Mouse (Mus musculus) hematopoietic stem cell, adult 5-6 weeks (primary cell): ENCODE data around the gene Ankrd37. TPM values are rescaled to one million over a fixed set of nuclear protein-coding genes. Genes with fewer than 3 reads are reported as not detected.

ENCODE experiments used
- ATAC-seq, 2 experiments: fragments of 125-278 bp in 1 of 2; replicated peaks in 1 of 2; 2 replicates each; pipeline ENCODE4 v1.8.0; 2016 to 2017; ENCODE audit warnings: inconsistent platforms in 2 of 2, mild to moderate bottlenecking in 2 of 2, moderate number of reproducible peaks in 2 of 2, low read depth in 1 of 2, moderate TSS enrichment in 1 of 2; ENCODE audit not compliant: low FRiP score in 2 of 2, poor library complexity in 2 of 2, severe bottlenecking in 2 of 2, insufficient read depth in 1 of 2, low TSS enrichment in 1 of 2
- total RNA-seq: library from RNA; stranded (forward); fragments of 172-1452, 232-1000 nt; gene quantifications from 2 replicates; pipeline ENCODE4 v1.2.3, GENCODE M21; 2017

Ankrd37 gene
- total RNA-seq: 8.0 and 9.0 TPM in 2 replicates

DNA sequence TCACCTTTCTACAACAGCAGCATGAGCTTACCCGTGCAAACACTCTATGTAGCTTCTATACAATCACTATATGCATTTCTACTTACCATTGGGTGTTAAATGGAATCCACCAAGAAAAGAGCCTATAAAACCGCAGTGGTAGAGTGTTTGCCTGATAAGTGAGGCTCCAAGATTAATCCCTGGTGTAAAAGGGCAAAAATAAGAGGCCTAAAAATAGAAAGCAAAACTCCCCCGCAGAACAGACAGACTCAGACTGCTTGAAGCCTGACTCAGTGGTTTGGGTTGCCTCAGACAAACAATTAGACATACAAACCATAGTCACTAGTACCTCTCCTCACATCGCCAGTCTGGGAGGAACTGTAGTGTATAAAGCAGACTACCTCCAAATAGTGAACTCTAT, at the start of gene Ankrd37:
Gene Ankrd37, minus strand, starts transcription at position 112 of the 400 bp plus-strand sequence.
- ATAC-seq: no peak

- no peak for ATAC-seq
These were observed 34.8 kb upstream of the Ankrd37 start for GRCm38 (mm10) chr8:46040260-46040659.

DNA sequence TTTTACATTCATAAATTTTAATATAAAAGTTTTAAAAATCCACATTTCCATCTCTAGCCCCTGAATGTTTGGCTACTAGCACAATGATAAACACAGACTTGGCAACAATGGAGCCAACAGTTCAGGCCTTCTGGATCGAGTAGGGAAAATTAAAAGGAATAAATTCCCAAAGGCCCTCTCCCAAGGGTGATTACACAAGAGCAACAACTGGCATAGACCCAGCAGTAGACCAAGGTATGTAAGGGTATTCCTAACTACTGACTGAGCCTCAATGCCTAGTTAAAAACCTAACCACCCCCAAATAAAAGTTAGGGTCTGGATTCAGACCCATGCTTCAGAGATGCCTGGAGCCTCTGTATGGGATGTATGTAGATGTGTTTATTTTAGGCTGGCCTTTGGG, 34.2 kb upstream of the Ankrd37 start:
- no peak for ATAC-seq

DNA sequence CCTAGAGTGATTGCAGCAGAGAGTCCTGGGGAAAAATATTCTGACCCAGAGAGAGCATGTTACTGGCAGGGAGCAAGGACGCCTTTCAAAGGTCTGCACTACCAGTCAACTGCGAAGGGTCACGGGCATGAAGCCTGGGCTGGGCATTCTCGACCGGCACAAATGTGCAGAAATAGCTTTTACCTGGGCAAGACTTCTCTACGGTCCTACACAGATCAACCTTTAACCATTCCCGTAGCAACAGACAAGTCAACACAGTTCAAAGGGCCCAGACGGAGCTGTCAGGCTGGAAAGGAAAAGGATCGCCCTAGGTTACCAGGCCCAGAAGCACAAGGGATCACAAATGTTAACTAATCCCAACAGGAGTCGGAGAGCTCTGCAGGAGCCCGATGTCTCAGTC, 30.7 kb upstream of the Ankrd37 start:
- no peak for ATAC-seq

DNA sequence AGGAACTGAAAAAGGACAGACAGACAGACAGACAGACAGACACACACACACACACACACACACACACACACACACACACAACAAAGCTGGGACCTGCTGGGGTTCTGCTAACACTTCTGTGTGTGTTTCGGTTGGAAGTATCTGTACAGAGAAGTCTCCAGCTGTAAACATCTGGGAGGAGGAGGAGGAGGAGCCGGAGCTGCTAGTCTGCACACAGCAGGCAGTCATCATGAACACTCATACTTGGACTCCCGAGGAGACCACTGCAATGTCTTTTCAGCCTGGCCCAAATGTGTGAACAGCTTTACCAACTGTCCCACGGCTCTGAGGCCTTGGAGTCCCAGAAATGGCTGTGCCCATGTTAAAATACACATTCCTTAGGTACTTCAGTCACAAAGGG, 18.9 kb upstream of the Ankrd37 start:
- ATAC-seq: no peak

DNA sequence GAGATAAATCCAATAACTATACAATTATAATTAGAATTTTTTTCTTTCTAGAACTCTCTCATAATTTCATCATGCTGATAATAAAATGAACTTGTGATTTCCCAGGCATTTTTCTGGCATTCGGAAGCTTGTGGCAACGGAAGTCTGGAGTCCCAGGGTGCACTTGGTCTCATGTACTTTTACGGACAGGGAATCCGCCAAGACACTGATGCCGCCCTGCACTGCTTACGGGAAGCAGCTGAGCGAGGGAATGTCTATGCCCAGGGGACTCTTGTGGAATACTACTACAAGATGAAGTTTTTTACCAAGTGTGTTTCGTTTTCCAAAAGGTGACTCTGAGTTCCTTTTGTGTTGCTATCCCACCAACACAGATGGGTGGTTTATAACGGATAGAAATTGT, 17.3 kb upstream of the Ankrd37 start:
- no peak for ATAC-seq

- no peak for ATAC-seq
These were observed 16.7 kb upstream of the Ankrd37 start for GRCm38 (mm10) chr8:46022203-46022602.

DNA sequence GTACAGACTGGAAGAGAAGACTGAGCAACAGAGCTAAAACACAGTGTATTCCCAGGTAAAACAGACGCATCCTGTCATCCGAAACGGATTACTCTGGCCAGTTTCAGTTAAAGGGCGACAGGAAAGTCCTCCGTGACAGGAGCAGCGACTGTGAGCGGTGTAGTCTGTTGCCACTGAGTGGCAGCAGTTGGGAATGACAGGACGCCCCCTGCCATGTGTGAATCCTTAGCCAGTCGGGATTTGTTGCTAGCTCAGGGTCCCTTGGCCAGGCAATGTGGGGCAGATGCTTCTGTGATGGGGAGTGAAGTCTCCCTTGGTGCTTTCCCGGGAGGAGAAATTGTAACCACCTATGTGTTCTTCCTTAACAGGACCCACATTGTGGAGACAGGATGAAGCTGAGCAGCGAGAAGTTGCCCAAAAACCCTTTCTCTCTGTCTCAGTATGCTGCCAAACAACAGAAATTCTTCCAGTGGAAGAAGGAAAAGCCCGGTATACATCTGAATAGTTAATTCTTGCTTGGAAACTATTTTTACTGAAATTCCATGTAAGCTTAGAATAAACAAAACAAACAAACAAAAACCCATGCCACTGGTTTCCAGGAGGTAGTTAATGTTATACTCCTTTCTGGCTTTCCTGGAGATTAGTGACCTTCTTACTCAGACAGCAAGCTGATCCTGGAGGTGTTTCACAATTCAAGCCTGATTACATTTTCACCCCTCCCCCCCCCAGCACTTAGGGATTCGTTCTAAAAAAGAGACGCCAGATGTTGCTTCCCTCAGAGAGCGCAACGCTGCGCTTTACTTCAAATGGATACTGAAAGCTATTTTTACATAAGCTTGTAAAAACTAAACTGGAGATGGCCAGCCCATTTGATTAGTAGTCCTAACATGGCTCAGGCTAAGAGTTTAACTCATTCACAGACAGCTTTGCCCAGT, 5.5 kb upstream of the Ankrd37 start:
- ATAC-seq: no peak

DNA sequence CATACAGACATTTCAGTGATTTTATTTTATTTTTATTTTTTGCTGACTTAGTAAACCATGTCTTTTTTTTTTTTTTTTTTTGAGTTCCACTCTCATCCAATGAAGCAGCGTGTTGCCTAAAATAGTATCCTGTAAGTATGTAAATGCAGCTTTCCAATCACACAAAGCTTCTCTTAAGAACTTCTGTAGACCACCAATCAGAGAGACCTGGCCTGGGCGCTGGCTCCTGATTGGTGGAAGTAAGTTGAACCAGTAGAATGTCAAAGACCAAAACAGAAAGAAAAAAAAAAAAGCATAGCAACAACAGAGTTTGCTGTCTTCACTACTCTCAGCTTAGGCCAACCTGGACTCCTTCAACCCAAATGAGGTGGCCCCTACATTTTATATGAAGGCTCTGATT, 4.8 kb upstream of the Ankrd37 start:
- ATAC-seq: no peak

DNA sequence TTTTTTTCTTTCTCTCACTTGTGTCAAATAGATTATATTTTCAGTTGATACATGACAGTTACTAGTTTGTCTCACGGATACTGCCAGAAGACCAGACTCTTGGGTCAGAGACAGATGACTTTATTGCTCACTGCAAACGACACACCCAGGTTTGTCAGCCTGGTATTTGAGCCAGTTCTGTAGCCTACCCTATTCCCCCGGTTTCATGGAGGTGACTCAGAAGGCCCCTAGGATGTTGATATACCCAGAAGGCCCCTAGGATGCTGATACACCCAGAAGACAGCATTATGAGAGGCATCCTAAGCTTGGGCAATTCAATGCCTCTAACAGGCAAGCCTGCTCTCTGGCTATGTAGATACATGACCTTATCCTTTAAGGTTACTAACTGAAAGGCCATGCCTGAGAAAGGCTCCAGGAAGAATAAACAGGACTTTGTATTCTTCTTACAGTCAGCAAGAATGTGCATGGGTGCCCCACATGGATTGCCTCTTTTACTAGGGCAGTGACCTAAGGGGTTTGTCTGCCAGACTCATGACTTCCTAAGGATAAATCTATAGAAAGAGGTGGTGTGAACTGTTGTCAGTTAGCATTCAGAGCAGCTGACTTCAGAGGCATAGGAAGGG, 1.7 kb upstream of the Ankrd37 start:
- no peak for ATAC-seq

- peak; percentile 94 to 95 for ATAC-seq
These were observed 5.5 kb downstream of the Ankrd37 start for GRCm38 (mm10) chr8:45999784-46000705.

DNA sequence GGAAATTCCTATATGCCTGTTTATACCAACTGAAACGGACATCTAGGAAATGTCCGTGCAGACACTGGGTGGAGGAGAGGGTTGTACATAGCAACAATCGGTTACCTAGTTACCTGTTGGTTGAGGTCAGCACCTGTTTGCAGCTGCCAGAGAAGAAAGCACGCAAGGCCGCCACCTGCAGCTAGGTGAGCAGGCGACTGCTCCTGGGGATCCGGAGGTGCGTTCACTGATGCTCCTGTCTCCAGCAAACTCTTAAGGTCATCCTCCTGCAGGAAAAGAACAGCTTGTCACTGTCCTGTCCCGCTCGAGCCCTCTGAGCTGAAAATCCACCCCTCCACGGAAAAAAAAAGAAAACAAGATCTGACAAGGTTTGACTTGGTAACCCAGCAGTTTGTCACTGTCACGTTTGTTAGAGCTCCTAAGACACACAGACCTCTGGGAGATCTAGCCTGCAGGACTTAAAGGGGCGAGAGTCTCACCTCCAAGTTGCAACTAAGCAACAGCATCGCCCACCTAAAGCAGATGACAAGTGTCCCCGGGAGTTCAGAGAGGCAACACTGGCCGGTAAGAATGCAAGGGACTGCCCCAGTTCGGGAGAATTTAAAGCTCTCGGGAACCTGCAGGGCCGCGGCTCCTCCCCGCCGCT, 6.2 kb downstream of the Ankrd37 start, which contains the start of gene Lrp2bp:
Gene Lrp2bp, plus strand, starts transcription at position 166 of the 646 bp plus-strand sequence.
- ATAC-seq: no peak

DNA sequence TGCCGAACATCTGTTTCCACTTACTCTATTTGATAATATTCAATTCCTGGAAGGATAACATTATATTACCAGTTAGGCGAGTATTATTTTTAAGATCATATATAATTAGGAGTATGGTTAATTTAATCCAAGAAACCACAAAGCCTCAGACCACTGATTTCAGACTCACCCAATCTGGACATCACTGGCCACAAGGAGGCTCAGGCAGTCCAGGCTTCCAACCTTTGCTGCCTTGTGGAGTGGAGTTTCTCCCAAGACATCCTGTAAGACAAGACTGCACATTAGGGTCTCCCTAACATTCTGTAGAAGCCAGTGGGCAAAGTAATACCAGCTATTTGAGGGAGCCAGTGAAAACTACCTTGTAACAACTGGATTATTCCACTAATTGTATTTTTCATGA, 7.3 kb downstream of the Ankrd37 start:
- no peak for ATAC-seq

- no peak for ATAC-seq
These were observed 9.9 kb downstream of the Ankrd37 start for GRCm38 (mm10) chr8:45995576-45995975.

- no peak for ATAC-seq
These were observed 11.4 kb downstream of the Ankrd37 start for GRCm38 (mm10) chr8:45994111-45994510.

DNA sequence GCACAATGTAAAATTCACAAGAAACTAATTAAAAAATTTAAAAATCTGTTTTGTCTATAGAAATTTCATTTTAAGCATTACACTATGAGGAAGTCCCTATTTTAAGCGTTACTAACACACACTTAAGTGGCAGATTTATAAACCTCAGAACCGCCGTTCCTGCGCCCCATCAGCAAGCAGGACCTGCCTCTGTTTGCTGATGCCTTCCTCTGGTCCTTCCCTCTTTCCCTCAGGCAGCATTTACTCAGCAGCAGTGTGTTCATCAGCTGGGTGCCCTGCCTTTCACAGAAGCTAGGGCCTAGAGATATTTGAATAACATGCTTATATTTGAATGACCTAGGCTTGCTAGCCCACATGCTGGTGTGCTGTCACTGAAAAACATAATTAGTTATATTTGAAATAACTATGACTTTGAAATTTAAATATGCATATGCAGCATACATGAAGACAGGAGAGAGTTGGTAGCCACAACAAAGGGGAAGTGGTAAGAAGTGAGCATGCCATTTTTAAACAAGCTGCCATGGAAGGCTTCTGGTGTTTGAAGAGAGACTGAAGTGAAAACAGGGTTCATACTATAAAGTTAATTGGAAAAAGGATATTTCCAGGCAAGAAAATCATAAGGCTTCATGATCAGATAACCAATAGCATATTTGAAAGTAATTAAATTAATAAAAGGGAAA, 14.7 kb downstream of the Ankrd37 start:
- ATAC-seq: peak; percentile 65 to 81

GRCm38 (mm10) chr8:45988189-45988588, 17.3 kb downstream of the Ankrd37 start:
- ATAC-seq: no peak
